Mouse (Mus musculus) hindbrain, embryonic 12.5 days (tissue): ENCODE results near the gene Scyl3. TPM values are rescaled to one million over a fixed set of nuclear protein-coding genes. Genes with fewer than 3 reads are reported as not detected.

Source experiments
- ATAC-seq: fragments of 200-750 bp; cut with Nextera tagmentation; 2 replicates; pipeline ENCODE4 v1.8.0; 2017; ENCODE audit warnings: moderate TSS enrichment; ENCODE audit not compliant: low FRiP score
- H3K27ac ChIP-seq: fragments of 300-500 bp; sonication (generic); 2 replicates; pipeline ENCODE4 v1.5.1; 2016; ENCODE audit warnings: mild to moderate bottlenecking
- H3K27me3 ChIP-seq: fragments of 300-500 bp; sonication (generic); 2 replicates; pipeline ENCODE4 v1.6.1; 2016; ENCODE audit warnings: mild to moderate bottlenecking
- H3K36me3 ChIP-seq: fragments of 300-500 bp; sonication (generic); 2 replicates; pipeline ENCODE4 v1.6.1; 2016; ENCODE audit warnings: mild to moderate bottlenecking
- H3K4me1 ChIP-seq: fragments of 300-500 bp; sonication (generic); 2 replicates; pipeline ENCODE4 v1.6.1; 2016
- H3K4me2 ChIP-seq: fragments of 300-500 bp; sonication (generic); replicated peaks from 2 replicates; pipeline ENCODE4 v1.6.1; 2016; ENCODE audit warnings: mild to moderate bottlenecking
- H3K4me3 ChIP-seq: fragments of 300-500 bp; sonication (generic); 2 replicates; pipeline ENCODE4 v1.5.1; 2016; ENCODE audit warnings: mild to moderate bottlenecking
- H3K9ac ChIP-seq: fragments of 300-500 bp; sonication (generic); 2 replicates; pipeline ENCODE4 v1.6.1; 2016; ENCODE audit warnings: mild to moderate bottlenecking, moderate library complexity
- H3K9me3 ChIP-seq: fragments of 300-500 bp; sonication (generic); replicated peaks from 2 replicates; pipeline ENCODE4 v1.6.1; 2016; ENCODE audit warnings: mild to moderate bottlenecking
- WGBS: fragments of 180-500 bp; shearing (Covaris S2); methylation state at CpG from one replicate; pipeline ENCODE4 v1.1.7; 2016; 5-methylcytosine and 5-hydroxymethylcytosine counted together
- polyA plus RNA-seq: library from polyadenylated mRNA; unstranded; fragments of >200 nt; fragmentation: Nextera tagmentation; extraction: Ambion mirVana; gene quantifications from 2 replicates; pipeline ENCODE4 v1.2.1, GENCODE M21; 2016

Scyl3 gene
- polyA plus RNA-seq, 1 experiment from 2014 or later = 24.0 TPM

GRCm38 (mm10) chr1:163975088-163975487 is 46.2 kb downstream of the Scyl3 start:
- H3K4me2 ChIP-seq = no peak overlapping the region
- peaks cover 14% of the 10 kb centered on the region; the same call in 1 of the 2 replicates for H3K36me3 ChIP-seq
- WGBS = 95% methylated on average over 2 of the region's 2 CpGs
- no peaks in the 10 kb centered on the region for H3K9me3 ChIP-seq
- H3K4me1 ChIP-seq = no peaks in the 10 kb centered on the region
- no peak overlapping the region for H3K9ac ChIP-seq
- no peak overlapping the region for H3K4me3 ChIP-seq
- H3K27me3 ChIP-seq = no peaks in the 10 kb centered on the region
- ATAC-seq = no peak
- no peak overlapping the region for H3K27ac ChIP-seq

- no peak overlapping the region for H3K9ac ChIP-seq
- H3K4me3 ChIP-seq = no peak overlapping the region
- H3K36me3 ChIP-seq = peaks cover 17% of the 10 kb centered on the region; the same call in 1 of the 2 replicates
- H3K27me3 ChIP-seq = no peaks in the 10 kb centered on the region
- no peak overlapping the region for H3K27ac ChIP-seq
- WGBS = 88% methylated on average over 1 of the region's 1 CpGs
- H3K4me2 ChIP-seq = no peak overlapping the region
- no peaks in the 10 kb centered on the region for H3K9me3 ChIP-seq
- ATAC-seq = no peak
- H3K4me1 ChIP-seq = no peaks in the 10 kb centered on the region
These were observed 47.6 kb downstream of the Scyl3 start for GRCm38 (mm10) chr1:163976515-163976914.

GRCm38 (mm10) chr1:163992371-163992770 is 63.5 kb downstream of the Scyl3 start:
- Histone ChIP-seq H3K4me1 (peaks cover 16% of the 10 kb centered on the region), H3K36me3 (0 out of 2 replicates have a peak, but pooled peaks cover 7% of the 10 kb centered on the region), H3K9ac (no peak overlapping the region), H3K4me3 (no peak overlapping the region), H3K9me3 (no peaks in the 10 kb centered on the region), H3K4me2 (no peak overlapping the region), H3K27me3 (no peaks in the 10 kb centered on the region), H3K27ac (no peak overlapping the region)
- WGBS = 87% methylated on average over 4 of the region's 4 CpGs
- no peak for ATAC-seq

- Histone ChIP-seq H3K4me3 (peak overlapping the region; percentile 78), H3K27me3 (no peaks in the 10 kb centered on the region), H3K9me3 (no peaks in the 10 kb centered on the region), H3K4me1 (peaks cover 16% of the 10 kb centered on the region), H3K4me2 (peak overlapping the region; percentile 71), H3K9ac (peak overlapping the region; percentile 79), H3K36me3 (no peaks in the 10 kb centered on the region), H3K27ac (no peak overlapping the region; the same call in 1 of the 2 replicates)
- 2% methylated on average over 38 of the region's 38 CpGs for WGBS
- peak; percentile 30; the same call in 1 of the 2 replicates for ATAC-seq
These were observed 65.3 kb downstream of the Scyl3 start for GRCm38 (mm10) chr1:163994173-163994720.

GRCm38 (mm10) chr1:163994721-163995608 is 66.1 kb downstream of the Scyl3 start, which contains the start of the genes BC055324 and Mettl18:
TSS of gene BC055324 (minus strand) at chr1:163994796.
TSS of gene Mettl18 (plus strand) at chr1:163994889.
- H3K9me3 ChIP-seq = no peaks in the 10 kb centered on the region
- 5% methylated on average over 43 of the region's 43 CpGs for WGBS
- H3K27ac ChIP-seq = peak within 1 kb of the TSS; percentile 56
- peak within 1 kb of the TSS; percentile 78 for H3K4me3 ChIP-seq
- peak within 1 kb of the TSS; percentile 71 for H3K4me2 ChIP-seq
- peak within 1 kb of the TSS; percentile 79 for H3K9ac ChIP-seq
- ATAC-seq = peak; percentile 98
- H3K27me3 ChIP-seq = no peaks in the 10 kb centered on the region
- H3K4me1 ChIP-seq = peaks cover 16% of the 10 kb centered on the region
- no peaks in the 10 kb centered on the region for H3K36me3 ChIP-seq

- no peak for ATAC-seq
- 92% methylated on average over 1 of the region's 2 CpGs for WGBS
- Histone ChIP-seq H3K9ac (no peak overlapping the region), H3K27ac (no peak overlapping the region), H3K4me1 (peaks cover 16% of the 10 kb centered on the region), H3K27me3 (no peaks in the 10 kb centered on the region), H3K9me3 (no peaks in the 10 kb centered on the region), H3K4me3 (peak overlapping the region; percentile 78), H3K36me3 (no peaks in the 10 kb centered on the region), H3K4me2 (peak overlapping the region; percentile 65)
These were observed 66.7 kb downstream of the Scyl3 start for GRCm38 (mm10) chr1:163995609-163995913.

- Histone ChIP-seq H3K27me3 (no peaks in the 10 kb centered on the region), H3K4me3 (no peak overlapping the region), H3K9me3 (no peaks in the 10 kb centered on the region), H3K27ac (no peak overlapping the region), H3K9ac (no peak overlapping the region), H3K4me2 (no peak overlapping the region), H3K36me3 (no peaks in the 10 kb centered on the region), H3K4me1 (no peaks in the 10 kb centered on the region)
- WGBS = 70% methylated on average over 6 of the region's 6 CpGs
- ATAC-seq = no peak
These were observed 73.0 kb downstream of the Scyl3 start for GRCm38 (mm10) chr1:164001831-164002452.

- Histone ChIP-seq H3K9me3 (no peaks in the 10 kb centered on the region), H3K4me3 (no peak overlapping the region), H3K27ac (no peak overlapping the region), H3K9ac (no peak overlapping the region), H3K36me3 (no peaks in the 10 kb centered on the region), H3K4me1 (no peaks in the 10 kb centered on the region), H3K4me2 (no peak overlapping the region), H3K27me3 (no peaks in the 10 kb centered on the region)
- ATAC-seq = no peak
- WGBS = 83% methylated on average over 3 of the region's 3 CpGs
These were observed 75.4 kb downstream of the Scyl3 start for GRCm38 (mm10) chr1:164004311-164004710.

Other genes starting within 250 kb of the Scyl3 start
- gene Mettl11b, start 203.9 kb upstream of the Scyl3 start, polyA plus RNA-seq = 1.6 and 1.9 TPM in 2 replicates
- gene Kifap3, start 149.5 kb upstream of the Scyl3 start, polyA plus RNA-seq = 74.6 and 87.3 TPM in 2 replicates
- 18.4 and 20.0 TPM in 2 replicates for gene BC055324, start 65.7 kb downstream of the Scyl3 start, polyA plus RNA-seq
- gene Mettl18, start 65.8 kb downstream of the Scyl3 start, polyA plus RNA-seq = 8.9 and 9.1 TPM in 2 replicates
- gene Sele, start 119.1 kb downstream of the Scyl3 start, polyA plus RNA-seq = not detected in 2 replicates
- 0.30 TPM in 1 of 2 replicates, not detected in the other for gene Sell, start 132.9 kb downstream of the Scyl3 start, polyA plus RNA-seq
- 0.12 TPM in 1 of 2 replicates, not detected in the other for gene Selp, start 186.2 kb downstream of the Scyl3 start, polyA plus RNA-seq
- gene F5, start 222.7 kb downstream of the Scyl3 start, polyA plus RNA-seq = 0.17 and 0.34 TPM in 2 replicates